Mouse (Mus musculus) spleen, adult 2 months (tissue): ENCODE results near the gene Kcnip3.

Source experiments
- CTCF ChIP-seq: fragments of 200-500 bp; IDR thresholded peaks from 2 replicates; pipeline ENCODE4 v1.5.1; 2011; ENCODE audit warnings: mild to moderate bottlenecking, inconsistent platforms; ENCODE audit not compliant: insufficient read depth, insufficient read length, insufficient replicate concordance; ENCODE audit errors: extremely low read depth
- POLR2A ChIP-seq: fragments of 200-500 bp; IDR thresholded peaks from 2 replicates; pipeline ENCODE4 v1.6.1; 2011; ENCODE audit warnings: low read depth, low read length, inconsistent platforms

- TF ChIP-seq POLR2A = no peak
- no peak for TF ChIP-seq CTCF
These were observed 68.8 kb downstream of the Kcnip3 start for GRCm38 (mm10) chr2:127453141-127453540.
